Mouse (Mus musculus) spleen, adult 2 months (tissue): ENCODE data around the gene Acbd6.

Experiments
- CTCF ChIP-seq: fragments of 200-500 bp; IDR thresholded peaks from 2 replicates; pipeline ENCODE4 v1.5.1; 2011; ENCODE audit warnings: mild to moderate bottlenecking, inconsistent platforms; ENCODE audit not compliant: insufficient read depth, insufficient read length, insufficient replicate concordance; ENCODE audit errors: extremely low read depth
- POLR2A ChIP-seq: fragments of 200-500 bp; IDR thresholded peaks from 2 replicates; pipeline ENCODE4 v1.6.1; 2011; ENCODE audit warnings: low read depth, low read length, inconsistent platforms

DNA sequence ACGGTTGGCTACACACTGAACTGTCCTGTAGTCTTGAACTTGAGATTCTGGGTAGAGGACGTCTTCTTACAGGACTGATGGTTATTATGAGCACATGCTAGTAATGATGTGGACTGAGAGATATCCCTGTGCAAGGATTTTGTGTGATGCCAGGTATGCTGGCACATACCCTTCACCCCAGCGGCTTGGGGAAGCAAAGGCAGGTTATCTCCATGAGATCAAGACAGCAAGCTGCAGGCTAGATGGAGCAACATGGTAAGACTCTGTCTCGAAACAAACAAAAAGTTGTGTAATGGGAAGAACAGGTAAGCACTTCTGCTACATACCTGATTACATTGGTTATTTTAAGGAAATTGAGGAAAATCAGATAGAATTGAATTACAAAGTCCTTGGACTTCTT, 2.1 kb downstream of the Acbd6 start:
- TF ChIP-seq POLR2A (no peak), CTCF (no peak)
